Mouse (Mus musculus) megakaryocyte progenitor cell, adult 5-6 weeks (primary cell): ENCODE data around the gene Crisp2. TPM values are rescaled to one million over a fixed set of nuclear protein-coding genes. Genes with fewer than 3 reads are reported as not detected.
A peak's percentile ranks its signal among the peaks of the same experiment; 100 is the strongest.

Experiments
- ATAC-seq: replicated peaks from 2 replicates; pipeline ENCODE4 v1.8.0; 2016; ENCODE audit warnings: mild to moderate bottlenecking, moderate TSS enrichment, inconsistent platforms; ENCODE audit not compliant: poor library complexity
- total RNA-seq, 2 experiments: library from RNA; stranded (forward) in 1 of 2; stranded (reverse) in 1 of 2; fragments of 157-497, 149-512 nt in 1 of 2; fragments of 200-1000 nt in 1 of 2; gene quantifications; 2 replicates each; pipeline versions ENCODE4 v1.2.3 to v1.2.4; 2015 to 2017

Gene Crisp2
- total RNA-seq, 2 experiments from 2014 or later: 0.29 TPM; not detected in 1

GRCm38 (mm10) chr17:40717055-40717454 lies 89.7 kb downstream of the Crisp2 start:
- ATAC-seq: peak; percentile 50; the same call in 1 of the 2 replicates

- peak; percentile 71 for ATAC-seq
These were observed 90.5 kb downstream of the Crisp2 start for GRCm38 (mm10) chr17:40716273-40716672.

Other genes starting within 250 kb of the Crisp2 start
- gene Esp6, start 245.5 kb downstream of the Crisp2 start, total RNA-seq (2015): not detected in 2 replicates
- gene Esp6, start 245.5 kb downstream of the Crisp2 start, total RNA-seq (2017): not detected in 2 replicates
- not detected in 2 replicates for gene Esp4, start 208.4 kb downstream of the Crisp2 start, total RNA-seq (2015)
- not detected in 2 replicates for gene Esp4, start 208.4 kb downstream of the Crisp2 start, total RNA-seq (2017)
- not detected in 2 replicates for gene Esp3, start 174.9 kb downstream of the Crisp2 start, total RNA-seq (2015)
- not detected in 2 replicates for gene Esp3, start 174.9 kb downstream of the Crisp2 start, total RNA-seq (2017)
- gene Esp1, start 79.9 kb downstream of the Crisp2 start, total RNA-seq (2015): not detected in 2 replicates
- gene Esp1, start 79.9 kb downstream of the Crisp2 start, total RNA-seq (2017): not detected in 2 replicates
- 16.4 and 24.2 TPM in 2 replicates for gene Rhag, start 4.1 kb upstream of the Crisp2 start, total RNA-seq (2015)
- 5.7 and 7.8 TPM in 2 replicates for gene Rhag, start 4.1 kb upstream of the Crisp2 start, total RNA-seq (2017)
- gene 9130008F23Rik, start 73.6 kb upstream of the Crisp2 start, total RNA-seq (2015): 0.94 and 1.2 TPM in 2 replicates
- 3.2 and 6.0 TPM in 2 replicates for gene 9130008F23Rik, start 73.6 kb upstream of the Crisp2 start, total RNA-seq (2017)
- gene Glyatl3, start 107.3 kb upstream of the Crisp2 start, total RNA-seq (2015): not detected in 2 replicates
- gene Glyatl3, start 107.3 kb upstream of the Crisp2 start, total RNA-seq (2017): not detected in 2 replicates
- 20.8 and 22.2 TPM in 2 replicates for gene Mut, start 127.7 kb upstream of the Crisp2 start, total RNA-seq (2015)
- 26.7 and 33.2 TPM in 2 replicates for gene Mut, start 127.7 kb upstream of the Crisp2 start, total RNA-seq (2017)
- gene Cenpq, start 128.0 kb upstream of the Crisp2 start, total RNA-seq (2015): 49.8 and 51.9 TPM in 2 replicates
- gene Cenpq, start 128.0 kb upstream of the Crisp2 start, total RNA-seq (2017): 53.6 and 56.3 TPM in 2 replicates